In the genomic region with DNA sequence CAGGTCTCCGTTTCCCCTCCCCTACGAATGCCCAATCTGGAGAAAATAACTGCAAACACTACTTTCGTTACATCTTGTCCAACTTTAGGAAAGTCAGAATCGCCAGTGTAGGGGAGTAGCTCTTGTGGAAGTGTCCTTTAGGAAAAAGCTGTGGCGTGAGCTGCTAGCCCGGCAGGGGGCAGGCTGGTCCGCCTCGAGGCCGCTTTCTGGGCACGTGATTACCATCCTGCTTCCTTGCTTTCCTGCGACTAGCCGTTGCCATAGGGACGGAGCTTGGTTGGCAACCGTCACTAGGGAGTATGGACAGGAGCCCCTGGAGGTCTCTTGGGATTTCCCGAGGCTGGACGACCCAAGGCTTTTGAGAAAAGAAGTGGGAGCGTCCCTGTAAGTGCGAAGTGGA, we compare ENCODE assay signal across 8 mouse cellular contexts. TPM values are rescaled to one million over a fixed set of nuclear protein-coding genes. Genes with fewer than 3 reads are reported as not detected.
DNase-seq lines count a peak whose midpoint lies in the region; ATAC-seq and TF ChIP-seq lines count a peak whose summit lies in the region.

Wdr66 (plus strand) TSS at position 269 of the 400 bp plus-strand sequence.

- 0 out of 2 replicates have a peak within 1 kb of the TSS, but pooled peaks have one; percentile 15 for H3K4me2 ChIP-seq in liver, postnatal 0 days (ENCODE audit: low read depth, low read length)
- H3K4me2 ChIP-seq in neural tube, embryonic 15.5 days, result peak within 1 kb of the TSS; percentile 75

- peak; percentile 90 for TF ChIP-seq CTCF in layer of hippocampus, adult 2 months (conservative IDR thresholded peaks at IDR 0.05)
- peak; percentile 84 for TF ChIP-seq CTCF in liver, postnatal 0 days (IDR thresholded peaks at IDR 0.05; ENCODE audit: low read depth)

- peak; percentile 86 for DNase-seq in MN1 (ENCODE audit: low spot score)
- DNase-seq in cerebellum, adult 9-11 months, result peak; percentile 78
- DNase-seq in heart, postnatal 4 days, result peak; percentile 93
- DNase-seq in layer of hippocampus, adult 2 months (ENCODE audit: low spot score in 2 of 2), result peak; percentile 92 to 93
- DNase-seq in liver, postnatal 0 days, result peak; percentile 81
- peak; percentile 95 for DNase-seq in testis, postnatal 10 days (ENCODE audit: low spot score)

- H3K36me3 ChIP-seq in liver, postnatal 0 days (replicated peaks; ENCODE audit: insufficient read depth, low read length), result peaks cover 9% of the 10 kb centered on the region
- peaks cover 9% of the 10 kb centered on the region; the same call in 1 of the 2 replicates for H3K36me3 ChIP-seq in neural tube, embryonic 15.5 days

- H3K4me3 ChIP-seq in layer of hippocampus, adult 2 months, result peak within 1 kb of the TSS; percentile 57
- no peak within 1 kb of the TSS for H3K4me3 ChIP-seq in liver, postnatal 0 days (ENCODE audit: low read depth, low read length)
- H3K4me3 ChIP-seq in neural tube, embryonic 15.5 days (replicated peaks), result peak within 1 kb of the TSS; percentile 39

- H3K9ac ChIP-seq in liver, postnatal 0 days (replicated peaks), result no peak within 1 kb of the TSS
- H3K9ac ChIP-seq in neural tube, embryonic 15.5 days (replicated peaks), result 0 out of 2 replicates have a peak within 1 kb of the TSS, but pooled peaks have one; percentile 14

- no peaks in the 10 kb centered on the region for H3K4me1 ChIP-seq in liver, postnatal 0 days (ENCODE audit: insufficient read depth)
- peaks cover 9% of the 10 kb centered on the region for H3K4me1 ChIP-seq in neural tube, embryonic 15.5 days

- WGBS in liver, postnatal 0 days (ENCODE audit: insufficient replicate concordance), result 6% methylated on average over 18 of the region's 18 CpGs
- WGBS in neural tube, embryonic 15.5 days, result 2% methylated on average over 18 of the region's 18 CpGs

- H3K9me3 ChIP-seq in liver, postnatal 0 days (ENCODE audit: low read length), result no peaks in the 10 kb centered on the region
- H3K9me3 ChIP-seq in neural tube, embryonic 15.5 days (replicated peaks), result no peaks in the 10 kb centered on the region

- peak; percentile 96 for ATAC-seq in frontal cortex, adult (ENCODE audit: low TSS enrichment)
- peak; percentile 64 for ATAC-seq in liver, postnatal 0 days
- peak; percentile 87 for ATAC-seq in neural tube, embryonic 15.5 days (ENCODE audit: low FRiP score)

- no peaks in the 10 kb centered on the region for H3K27me3 ChIP-seq in liver, postnatal 0 days (ENCODE audit: insufficient read depth, low read length)
- H3K27me3 ChIP-seq in neural tube, embryonic 15.5 days (replicated peaks), result no peaks in the 10 kb centered on the region

- no peak for TF ChIP-seq EP300 in liver, postnatal 0 days (IDR thresholded peaks at IDR 0.05; ENCODE audit: low read depth)

- peak within 1 kb of the TSS; percentile 69 for H3K27ac ChIP-seq in layer of hippocampus, adult 2 months
- H3K27ac ChIP-seq in liver, postnatal 0 days (ENCODE audit: low read depth), result no peak within 1 kb of the TSS
- H3K27ac ChIP-seq in neural tube, embryonic 15.5 days (replicated peaks), result no peak within 1 kb of the TSS

RNA-seq across cellular contexts. Expression of gene Wdr66, which starts in this region (rescaled TPM):
- total RNA-seq in heart, postnatal 4 days (2021), result 1 to 10 TPM; 2.2 to 3.3 TPM
- 1 to 10 TPM; 4.5 to 5.6 TPM for total RNA-seq in layer of hippocampus, adult 2 months (2021)
- 0.06 and 0.21 TPM in 2 replicates for polyA plus RNA-seq in liver, postnatal 0 days (2015; fragmentation: Nextera tagmentation; extraction: Ambion mirVana)
- 1.1 and 1.2 TPM in 2 replicates for polyA plus RNA-seq in neural tube, embryonic 15.5 days (2015; fragmentation: Nextera tagmentation; extraction: Ambion mirVana)

Comparison
In these comparisons a context has a peak if more than half of its experiments do, and no peak if none do; other contexts are left out.
1. Peak in DNase-seq, ATAC-seq and H3K4me2 ChIP-seq in liver, postnatal 0 days; RNA of the gene not detected or under 1 TPM.